Mouse (Mus musculus) embryonic fibroblast, embryonic 13.5 days (primary cell): Measurements from ENCODE around the gene Kcnh1. TPM values are rescaled to one million over a fixed set of nuclear protein-coding genes. Genes with fewer than 3 reads are reported as not detected.

ENCODE experiments used
- H3K27ac ChIP-seq: 2 replicates; pipeline ENCODE4 v1.5.1; 2012; ENCODE audit warnings: low read length, control low read depth, inconsistent platforms; ENCODE audit not compliant: insufficient read depth
- H3K4me1 ChIP-seq: 2 replicates; pipeline ENCODE4 v1.6.1; 2011; ENCODE audit warnings: low read length; ENCODE audit not compliant: control insufficient read depth, insufficient read depth
- H3K4me3 ChIP-seq: 2 replicates; pipeline ENCODE4 v1.5.1; 2011; ENCODE audit warnings: mild to moderate bottlenecking, control low read depth, low read length; ENCODE audit not compliant: insufficient read depth
- CTCF ChIP-seq: IDR thresholded peaks from 2 replicates; pipeline ENCODE4 v1.5.1; 2011; ENCODE audit warnings: mild to moderate bottlenecking, control low read depth, low read length, moderate library complexity, borderline replicate concordance; ENCODE audit not compliant: insufficient read depth
- POLR2A ChIP-seq: IDR thresholded peaks from 2 replicates; pipeline ENCODE4 v1.6.1; 2011; ENCODE audit warnings: low read depth, mild to moderate bottlenecking, control low read depth, low read length, moderate library complexity
- polyA plus RNA-seq: library from polyadenylated mRNA; stranded (reverse); fragments of >200 nt; gene quantifications from 2 replicates; pipeline ENCODE4 v1.2.4, GENCODE M21; 2011; ENCODE audit warnings: low read depth; ENCODE audit not compliant: missing spikeins, insufficient read length

Gene Kcnh1
- polyA plus RNA-seq, 1 experiment, result not detected

- no peak overlapping the region for H3K27ac ChIP-seq
- no peaks in the 10 kb centered on the region for H3K4me1 ChIP-seq
- H3K4me3 ChIP-seq, result no peak overlapping the region
- TF ChIP-seq CTCF, result no peak
- TF ChIP-seq POLR2A, result no peak
These were observed 313.1 kb downstream of the Kcnh1 start for GRCm38 (mm10) chr1:192503651-192504050.

- Histone ChIP-seq H3K27ac (no peak overlapping the region), H3K4me3 (no peak overlapping the region), H3K4me1 (no peaks in the 10 kb centered on the region)
- TF ChIP-seq CTCF, result no peak
- no peak for TF ChIP-seq POLR2A
These were observed 322.2 kb downstream of the Kcnh1 start for GRCm38 (mm10) chr1:192512821-192513220.

- TF ChIP-seq POLR2A (no peak), CTCF (no peak)
- H3K4me3 ChIP-seq, result no peak overlapping the region
- H3K4me1 ChIP-seq, result no peaks in the 10 kb centered on the region
These were observed 324.8 kb downstream of the Kcnh1 start for GRCm38 (mm10) chr1:192515373-192515772.

GRCm38 (mm10) chr1:192519713-192520112 is 329.1 kb downstream of the Kcnh1 start:
- H3K4me1 ChIP-seq, result 0 out of 2 replicates have a peak, but pooled peaks cover 2% of the 10 kb centered on the region
- H3K27ac ChIP-seq, result no peak overlapping the region
- no peak for TF ChIP-seq POLR2A
- no peak for TF ChIP-seq CTCF
- H3K4me3 ChIP-seq, result no peak overlapping the region

More at GRCm38 (mm10) chr1:192515373-192515772, 324.8 kb downstream of the Kcnh1 start:
- H3K27ac ChIP-seq, result no peak overlapping the region

GRCm38 (mm10) chr1:192520836-192521435 is 330.4 kb downstream of the Kcnh1 start:
- TF ChIP-seq POLR2A (no peak), CTCF (no peak)

GRCm38 (mm10) chr1:192522376-192523178 is 332.0 kb downstream of the Kcnh1 start:
- no peak for TF ChIP-seq CTCF
- no peak for TF ChIP-seq POLR2A
- Histone ChIP-seq H3K27ac (no peak overlapping the region), H3K4me1 (0 out of 2 replicates have a peak, but pooled peaks cover 2% of the 10 kb centered on the region), H3K4me3 (no peak overlapping the region)

More at GRCm38 (mm10) chr1:192520836-192521435, 330.4 kb downstream of the Kcnh1 start:
- H3K27ac ChIP-seq, result no peak overlapping the region
- no peak overlapping the region for H3K4me3 ChIP-seq
- H3K4me1 ChIP-seq, result 0 out of 2 replicates have a peak, but pooled peaks cover 2% of the 10 kb centered on the region

DNA sequence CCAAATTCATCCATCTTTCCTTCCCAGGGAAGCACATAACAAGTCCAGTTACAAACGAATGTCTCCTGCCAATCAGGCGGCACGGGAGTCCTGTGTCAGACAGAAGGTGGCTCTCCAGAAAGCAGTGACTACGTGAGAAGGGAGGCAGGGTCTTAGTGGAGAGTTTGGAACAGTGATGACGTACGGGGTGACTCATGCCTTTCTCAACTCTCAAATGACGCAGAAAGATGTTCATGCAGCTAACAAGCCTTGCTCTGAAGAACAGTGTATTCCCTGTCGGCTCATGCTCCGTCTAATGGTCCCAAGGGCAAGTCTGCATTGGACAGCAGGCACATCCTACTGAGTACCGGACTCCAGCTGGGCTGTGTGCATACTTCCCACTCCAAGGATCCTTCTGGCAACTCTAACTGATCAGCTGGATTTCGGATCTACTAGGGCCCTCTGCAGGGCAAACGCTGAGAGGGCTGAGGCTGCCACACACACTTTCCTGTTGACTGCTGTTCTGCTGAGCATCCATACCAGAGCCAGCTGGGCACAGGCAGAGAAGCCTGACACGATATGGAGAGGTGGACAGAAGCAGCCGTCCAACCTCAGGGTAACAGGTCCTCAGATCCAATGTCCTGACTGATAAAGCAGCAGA is 335.3 kb downstream of the Kcnh1 start:
- TF ChIP-seq POLR2A (no peak), CTCF (no peak)
- 0 out of 2 replicates have a peak, but pooled peaks cover 2% of the 10 kb centered on the region for H3K4me1 ChIP-seq
- no peak overlapping the region for H3K27ac ChIP-seq
- no peak overlapping the region for H3K4me3 ChIP-seq

DNA sequence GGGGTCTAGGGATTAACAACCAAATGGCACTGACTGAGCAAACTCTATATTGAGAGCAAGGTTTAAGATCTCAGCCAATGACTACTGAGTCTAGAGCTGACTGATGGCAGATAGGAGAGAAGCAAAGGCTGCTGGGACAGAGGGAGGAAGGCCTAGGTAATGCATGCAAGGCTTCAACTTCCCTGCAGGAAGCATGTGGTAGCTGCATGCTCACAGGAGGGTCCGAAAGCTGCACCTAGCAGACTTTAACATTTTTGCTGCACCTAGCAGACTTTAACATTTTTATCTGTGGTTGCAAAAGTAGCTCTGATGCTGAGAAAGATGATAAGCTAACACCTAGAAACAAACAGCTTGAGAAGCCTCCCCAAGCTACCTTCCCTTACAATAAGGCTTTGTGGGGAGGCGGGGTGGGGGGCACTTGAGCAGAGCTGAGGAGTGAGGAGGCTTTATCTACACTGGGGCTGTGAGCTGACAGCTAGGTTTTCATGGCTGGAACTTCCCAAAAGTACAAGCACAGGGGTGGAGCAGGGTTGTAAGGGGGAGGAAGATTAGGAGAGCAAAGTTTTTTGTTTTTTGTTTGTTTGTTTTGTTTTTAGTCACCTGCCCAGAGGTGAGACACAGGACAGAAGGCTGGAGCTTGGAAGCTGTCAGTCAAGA is 341.0 kb downstream of the Kcnh1 start:
- no peak overlapping the region for H3K27ac ChIP-seq
- H3K4me3 ChIP-seq, result no peak overlapping the region
- no peaks in the 10 kb centered on the region for H3K4me1 ChIP-seq
- TF ChIP-seq POLR2A (no peak), CTCF (no peak)

- H3K4me3 ChIP-seq, result no peak overlapping the region
- no peak for TF ChIP-seq CTCF
- TF ChIP-seq POLR2A, result no peak
- H3K4me1 ChIP-seq, result no peaks in the 10 kb centered on the region
- no peak overlapping the region for H3K27ac ChIP-seq
These were observed 341.6 kb downstream of the Kcnh1 start for GRCm38 (mm10) chr1:192532212-192532611.
